Mouse (Mus musculus) bone marrow, adult 2 months (tissue): ENCODE results near the gene S1pr4.
A peak's percentile ranks its signal among the peaks of the same experiment; 100 is the strongest.

Source experiments
- CTCF ChIP-seq: fragments of 200-500 bp; IDR thresholded peaks from 2 replicates; pipeline ENCODE4 v1.5.1; 2011; ENCODE audit warnings: low read length, control low read depth; ENCODE audit not compliant: control insufficient read depth, insufficient read depth
- POLR2A ChIP-seq: fragments of 200-500 bp; IDR thresholded peaks from 2 replicates; pipeline ENCODE4 v1.6.1; 2011; ENCODE audit warnings: low read depth, mild to moderate bottlenecking, control low read depth, low read length, borderline replicate concordance; ENCODE audit not compliant: control insufficient read depth

- TF ChIP-seq CTCF, result no peak
- peak; percentile 41; the same call in 1 of the 2 replicates for TF ChIP-seq POLR2A
Observed at GRCm38 (mm10) chr10:81544296-81545160, 44.6 kb upstream of the S1pr4 start.
